ENCODE assay signal across 14 mouse cellular contexts in genomic region chr4:123670598-123670997, GRCm38 (mm10). TPM values are rescaled to one million over a fixed set of nuclear protein-coding genes. Genes with fewer than 3 reads are reported as not detected.
DNase-seq lines count a peak whose midpoint lies in the region; ATAC-seq and TF ChIP-seq lines count a peak whose summit lies in the region.
"Had no signal": no experiment of that assay in that cellular context is flagged by ENCODE, and none has a peak within 500 bp of the region (broad histone marks: within the 10 kb centered on the region; RNA-seq: fewer than 3 reads in every experiment).

No protein-coding gene starts in this region.

- peak; percentile 46 to 70 for DNase-seq in left cerebral cortex, postnatal 25 days (ENCODE audit: low spot score in 2 of 2)
- no peak for DNase-seq in left cerebral cortex, adult 18-20 months (ENCODE audit: low spot score in 2 of 2)
- DNase-seq in embryo, embryonic 10.5 days (ENCODE audit: low spot score): peak; percentile 54
- peak; percentile 69 for DNase-seq in midbrain, postnatal 0 days (ENCODE audit: low spot score)
- no peak for DNase-seq in kidney, adult 9 months
- DNase-seq: adrenal gland, postnatal 14 days; cerebellum, postnatal 36 days; heart, adult 18-20 months; heart, postnatal 36 days; kidney, postnatal 4 days; liver, embryonic 13.5 days; thymus, adult 2 months had no signal

- H3K9me3 ChIP-seq in hindbrain, embryonic 13.5 days: no peaks in the 10 kb centered on the region
- H3K9me3 ChIP-seq in midbrain, postnatal 0 days (ENCODE audit: low read length): no peaks in the 10 kb centered on the region
- H3K9me3 ChIP-seq: liver, embryonic 13.5 days had no signal

- TF ChIP-seq CTCF in midbrain, postnatal 0 days (IDR thresholded peaks at IDR 0.05): no peak

- peak; percentile 34; the same call in 1 of the 2 replicates for ATAC-seq in hindbrain, embryonic 13.5 days (ENCODE audit: low FRiP score)
- ATAC-seq in midbrain, postnatal 0 days (ENCODE audit: low FRiP score): 0 out of 2 replicates have a peak, but pooled peaks have one; percentile 18
- ATAC-seq in CD4-positive, CD25-positive, alpha-beta regulatory T cell, adult 4 months: no peak

- peaks cover 29% of the 10 kb centered on the region for H3K36me3 ChIP-seq in hindbrain, embryonic 13.5 days
- H3K36me3 ChIP-seq in midbrain, postnatal 0 days (ENCODE audit: insufficient read depth, low read length): peaks cover 10% of the 10 kb centered on the region; the same call in 1 of the 2 replicates
- H3K36me3 ChIP-seq: liver, embryonic 13.5 days had no signal

- no peak overlapping the region for H3K4me3 ChIP-seq in hindbrain, embryonic 13.5 days
- no peak overlapping the region for H3K4me3 ChIP-seq in midbrain, postnatal 0 days (ENCODE audit: low read depth, low read length)
- H3K4me3 ChIP-seq: liver, embryonic 13.5 days had no signal

- H3K27me3 ChIP-seq in hindbrain, embryonic 13.5 days: no peaks in the 10 kb centered on the region
- no peaks in the 10 kb centered on the region for H3K27me3 ChIP-seq in midbrain, postnatal 0 days (ENCODE audit: insufficient read depth, low read length)
- H3K27me3 ChIP-seq: liver, embryonic 13.5 days had no signal

- H3K4me2 ChIP-seq in hindbrain, embryonic 13.5 days: no peak overlapping the region
- 0 out of 2 replicates have a peak overlapping the region, but pooled peaks have one; percentile 9 for H3K4me2 ChIP-seq in midbrain, postnatal 0 days (ENCODE audit: low read depth, low read length, poor library complexity, severe bottlenecking)
- H3K4me2 ChIP-seq: liver, embryonic 13.5 days had no signal

- peak overlapping the region; percentile 19; the same call in 1 of the 2 replicates for H3K9ac ChIP-seq in hindbrain, embryonic 13.5 days
- no peak overlapping the region for H3K9ac ChIP-seq in midbrain, postnatal 0 days (replicated peaks; ENCODE audit: low read length, poor library complexity, severe bottlenecking)
- H3K9ac ChIP-seq: liver, embryonic 13.5 days had no signal

- peaks cover 44% of the 10 kb centered on the region for H3K4me1 ChIP-seq in hindbrain, embryonic 13.5 days (replicated peaks)
- peaks cover 14% of the 10 kb centered on the region for H3K4me1 ChIP-seq in midbrain, postnatal 0 days (ENCODE audit: insufficient read depth, low read length)

- intact Hi-C loops in left cerebral cortex, postnatal 25 days (cut with DNase I): no loop called here

- 0 out of 2 replicates have a peak overlapping the region, but pooled peaks have one; percentile 13 for H3K27ac ChIP-seq in hindbrain, embryonic 13.5 days
- H3K27ac ChIP-seq in midbrain, postnatal 0 days (ENCODE audit: low read depth, low read length): no peak overlapping the region; the same call in 1 of the 2 replicates
- H3K27ac ChIP-seq: liver, embryonic 13.5 days had no signal

RNA-seq across cellular contexts. Expression of gene Macf1, which starts 13.6 kb away (rescaled TPM):
- total RNA-seq in left cerebral cortex, postnatal 25 days (2021): 100 to 1,000 TPM; 202 to 222 TPM
- total RNA-seq in left cerebral cortex, adult 18-20 months (2021): 100 to 1,000 TPM; 213 to 220 TPM
- polyA plus RNA-seq in hindbrain, embryonic 13.5 days (2015; fragmentation: Nextera tagmentation; extraction: Ambion mirVana): 67.3 and 69.5 TPM in 2 replicates
- 338 and 390 TPM in 2 replicates for total RNA-seq in midbrain, postnatal 0 days (2014; rRNA removed)
- polyA plus RNA-seq in midbrain, postnatal 0 days (2015; fragmentation: Nextera tagmentation; extraction: Ambion mirVana): 59.7 and 73.3 TPM in 2 replicates
- polyA plus RNA-seq in CD4-positive, CD25-positive, alpha-beta regulatory T cell, adult 4 months (2017; shearing (Covaris generic)): 100 to 1,000 TPM; 161 to 185 TPM

RNA-seq across cellular contexts. Expression of gene Ndufs5, which starts 47.4 kb away (rescaled TPM):
- 100 to 1,000 TPM; 184 to 187 TPM for total RNA-seq in left cerebral cortex, postnatal 25 days (2021)
- 100 to 1,000 TPM; 183 to 205 TPM for total RNA-seq in left cerebral cortex, adult 18-20 months (2021)
- 438 and 450 TPM in 2 replicates for polyA plus RNA-seq in hindbrain, embryonic 13.5 days (2015; fragmentation: Nextera tagmentation; extraction: Ambion mirVana)
- total RNA-seq in midbrain, postnatal 0 days (2014; rRNA removed): 141 and 145 TPM in 2 replicates
- polyA plus RNA-seq in midbrain, postnatal 0 days (2015; fragmentation: Nextera tagmentation; extraction: Ambion mirVana): 588 and 616 TPM in 2 replicates
- polyA plus RNA-seq in CD4-positive, CD25-positive, alpha-beta regulatory T cell, adult 4 months (2017; shearing (Covaris generic)): 100 to 1,000 TPM; 104 to 124 TPM

Comparison
In these comparisons a context has a peak if more than half of its experiments do, and no peak if none do; other contexts are left out.
1. DNase-seq: peak in left cerebral cortex, postnatal 25 days (2 of 2), embryo, embryonic 10.5 days (single experiment) and midbrain, postnatal 0 days (single experiment); none in left cerebral cortex, adult 18-20 months (0 of 2) and kidney, adult 9 months (single experiment).